Mouse (Mus musculus): ENCODE measurements at regions not wholly inside any gene's neighbourhood (a gene's known extent, or its start where the extent isn't known, plus 50 kb on each side); places are given as distances from the start of the nearest gene placed in this dataset.

GRCm38 (mm10) chr2:9352190-9352589 lies 528.9 kb upstream of the 4930412O13Rik start:
- no peak for TF ChIP-seq CTCF (IDR thresholded peaks at IDR 0.05)
- no peak for TF ChIP-seq EP300 (IDR thresholded peaks at IDR 0.05)
